Mouse (Mus musculus) heart, embryonic 11.5 days (tissue): ENCODE measurements around the gene Col4a2. TPM values are rescaled to one million over a fixed set of nuclear protein-coding genes. Genes with fewer than 3 reads are reported as not detected.

Experiments used
- ATAC-seq: fragments of 200-750 bp; cut with Nextera tagmentation; replicated peaks from 2 replicates; pipeline ENCODE4 v1.8.0; 2017; ENCODE audit warnings: moderate library complexity; ENCODE audit not compliant: insufficient number of reproducible peaks, low FRiP score, low TSS enrichment
- H3K27ac ChIP-seq: fragments of 300-500 bp; sonication (generic); 2 replicates; pipeline ENCODE4 v1.5.1; 2014; ENCODE audit warnings: mild to moderate bottlenecking, low read depth, low read length
- H3K27me3 ChIP-seq: fragments of 300-500 bp; sonication (generic); 2 replicates; pipeline ENCODE4 v1.6.1; 2014; ENCODE audit warnings: mild to moderate bottlenecking, low read length, mixed read lengths; ENCODE audit not compliant: control insufficient read depth, insufficient read depth
- H3K36me3 ChIP-seq: fragments of 300-500 bp; sonication (generic); 2 replicates; pipeline ENCODE4 v1.6.1; 2014; ENCODE audit warnings: mild to moderate bottlenecking, low read length, moderate library complexity, mixed read lengths; ENCODE audit not compliant: control insufficient read depth, insufficient read depth
- H3K4me1 ChIP-seq: fragments of 300-500 bp; sonication (generic); 2 replicates; pipeline ENCODE4 v1.6.1; 2014; ENCODE audit warnings: low read length; ENCODE audit not compliant: control insufficient read depth, insufficient read depth
- H3K4me2 ChIP-seq: fragments of 300-500 bp; sonication (generic); 2 replicates; pipeline ENCODE4 v1.6.1; 2014; ENCODE audit warnings: mild to moderate bottlenecking, moderate library complexity
- H3K4me3 ChIP-seq: fragments of 300-500 bp; sonication (generic); 2 replicates; pipeline ENCODE4 v1.5.1; 2014; ENCODE audit warnings: low read depth, low read length
- H3K9ac ChIP-seq: fragments of 300-500 bp; sonication (generic); 2 replicates; pipeline ENCODE4 v1.6.1; 2014; ENCODE audit warnings: mild to moderate bottlenecking, low read depth, low read length, moderate library complexity
- H3K9me3 ChIP-seq: fragments of 300-500 bp; sonication (generic); replicated peaks from 2 replicates; pipeline ENCODE4 v1.6.1; 2016; ENCODE audit warnings: low read length; ENCODE audit not compliant: control insufficient read depth
- WGBS: fragments of 180-500 bp; shearing (Covaris S2); extraction: QIAGEN DNeasy Blood & Tissue Kit; methylation state at CpG from one replicate; pipeline ENCODE4 v1.1.7; 2014; ENCODE audit not compliant: insufficient replicate concordance; 5-methylcytosine and 5-hydroxymethylcytosine counted together
- polyA plus RNA-seq: library from polyadenylated mRNA; unstranded; fragments of >200 nt; fragmentation: Nextera tagmentation; extraction: Ambion mirVana; gene quantifications from 2 replicates; pipeline ENCODE4 v1.2.1, GENCODE M21; 2014

Gene Col4a2
- polyA plus RNA-seq, 1 experiment from 2014 or later = 40.6 TPM

- Histone ChIP-seq H3K4me2 (no peak overlapping the region), H3K27ac (no peak overlapping the region), H3K36me3 (no peaks in the 10 kb centered on the region), H3K4me1 (peaks cover 41% of the 10 kb centered on the region), H3K27me3 (no peaks in the 10 kb centered on the region), H3K9ac (no peak overlapping the region), H3K4me3 (no peak overlapping the region), H3K9me3 (no peaks in the 10 kb centered on the region)
- 65% methylated on average over 3 of the region's 3 CpGs for WGBS
- ATAC-seq = no peak
Observed at GRCm38 (mm10) chr8:11299317-11299602, 13.3 kb upstream of the Col4a2 start.

GRCm38 (mm10) chr8:11300436-11300835 lies 12.2 kb upstream of the Col4a2 start:
- Histone ChIP-seq H3K4me1 (peaks cover 41% of the 10 kb centered on the region), H3K9ac (no peak overlapping the region), H3K4me2 (no peak overlapping the region), H3K27me3 (no peaks in the 10 kb centered on the region), H3K36me3 (no peaks in the 10 kb centered on the region), H3K4me3 (no peak overlapping the region), H3K9me3 (no peaks in the 10 kb centered on the region), H3K27ac (no peak overlapping the region)
- 77% methylated on average over 8 of the region's 8 CpGs for WGBS
- no peak for ATAC-seq

GRCm38 (mm10) chr8:11304027-11304601 lies 8.5 kb upstream of the Col4a2 start:
- no peak overlapping the region for H3K4me2 ChIP-seq
- no peak for ATAC-seq
- no peaks in the 10 kb centered on the region; the same call in 1 of the 2 replicates for H3K36me3 ChIP-seq
- H3K27ac ChIP-seq = no peak overlapping the region
- H3K4me1 ChIP-seq = peaks cover 21% of the 10 kb centered on the region
- WGBS = 77% methylated on average over 6 of the region's 6 CpGs
- no peaks in the 10 kb centered on the region for H3K9me3 ChIP-seq
- H3K27me3 ChIP-seq = no peaks in the 10 kb centered on the region
- no peak overlapping the region for H3K9ac ChIP-seq
- H3K4me3 ChIP-seq = no peak overlapping the region

- no peak for ATAC-seq
- Histone ChIP-seq H3K4me1 (peaks cover 26% of the 10 kb centered on the region), H3K4me3 (no peak overlapping the region), H3K27ac (no peak overlapping the region), H3K9me3 (no peaks in the 10 kb centered on the region), H3K36me3 (no peaks in the 10 kb centered on the region; the same call in 1 of the 2 replicates), H3K9ac (no peak overlapping the region), H3K27me3 (no peaks in the 10 kb centered on the region), H3K4me2 (no peak overlapping the region)
- 82% methylated on average over 1 of the region's 1 CpGs for WGBS
Observed at GRCm38 (mm10) chr8:11305539-11305938, 7.1 kb upstream of the Col4a2 start.

GRCm38 (mm10) chr8:11307451-11307850 lies 5.2 kb upstream of the Col4a2 start:
- 62% methylated on average over 7 of the region's 7 CpGs for WGBS
- H3K9me3 ChIP-seq = no peaks in the 10 kb centered on the region
- H3K9ac ChIP-seq = no peak overlapping the region
- H3K4me2 ChIP-seq = no peak overlapping the region
- H3K4me1 ChIP-seq = peaks cover 28% of the 10 kb centered on the region
- no peak overlapping the region for H3K27ac ChIP-seq
- no peak for ATAC-seq
- H3K36me3 ChIP-seq = no peaks in the 10 kb centered on the region; the same call in 1 of the 2 replicates
- no peak overlapping the region for H3K4me3 ChIP-seq
- H3K27me3 ChIP-seq = no peaks in the 10 kb centered on the region

- 59% methylated on average over 7 of the region's 7 CpGs for WGBS
- H3K4me3 ChIP-seq = no peak overlapping the region
- H3K27ac ChIP-seq = no peak overlapping the region
- H3K9me3 ChIP-seq = no peaks in the 10 kb centered on the region
- no peak for ATAC-seq
- no peak overlapping the region for H3K9ac ChIP-seq
- no peaks in the 10 kb centered on the region for H3K27me3 ChIP-seq
- no peaks in the 10 kb centered on the region; the same call in 1 of the 2 replicates for H3K36me3 ChIP-seq
- H3K4me1 ChIP-seq = peaks cover 28% of the 10 kb centered on the region
- peak overlapping the region; percentile 72; the same call in 1 of the 2 replicates for H3K4me2 ChIP-seq
Observed at GRCm38 (mm10) chr8:11308570-11308998, 4.0 kb upstream of the Col4a2 start.

GRCm38 (mm10) chr8:11309226-11309625 lies 3.4 kb upstream of the Col4a2 start:
- Histone ChIP-seq H3K9ac (no peak overlapping the region), H3K4me1 (peaks cover 30% of the 10 kb centered on the region), H3K9me3 (no peaks in the 10 kb centered on the region), H3K4me3 (no peak overlapping the region), H3K27ac (peak overlapping the region; percentile 57; the same call in 1 of the 2 replicates), H3K27me3 (no peaks in the 10 kb centered on the region), H3K4me2 (peak overlapping the region; percentile 72), H3K36me3 (no peaks in the 10 kb centered on the region; the same call in 1 of the 2 replicates)
- no peak for ATAC-seq
- 21% methylated on average over 5 of the region's 5 CpGs for WGBS

- no peak for ATAC-seq
- peaks cover 36% of the 10 kb centered on the region for H3K4me1 ChIP-seq
- peak overlapping the region; percentile 72 for H3K4me2 ChIP-seq
- H3K4me3 ChIP-seq = peak overlapping the region; percentile 14; the same call in 1 of the 2 replicates
- H3K36me3 ChIP-seq = no peaks in the 10 kb centered on the region; the same call in 1 of the 2 replicates
- H3K9ac ChIP-seq = no peak overlapping the region; the same call in 1 of the 2 replicates
- H3K9me3 ChIP-seq = no peaks in the 10 kb centered on the region
- no peaks in the 10 kb centered on the region for H3K27me3 ChIP-seq
- peak overlapping the region; percentile 57; the same call in 1 of the 2 replicates for H3K27ac ChIP-seq
- 39% methylated on average over 2 of the region's 2 CpGs for WGBS
Observed at GRCm38 (mm10) chr8:11310049-11310448, 2.6 kb upstream of the Col4a2 start.
